Mouse (Mus musculus): ENCODE data around the gene Srsf6. TPM values are rescaled to one million over a fixed set of nuclear protein-coding genes. Genes with fewer than 3 reads are reported as not detected.
"Not testable (repeated sequence)": the region's sequence is repeated elsewhere in the genome, so short reads cannot be mapped to it uniquely, and the experiment has no call there.

The Srsf6 gene
- polyA plus RNA-seq (2015; fragmentation: Nextera tagmentation; extraction: Ambion mirVana): 190 and 195 TPM in 2 replicates

DNA sequence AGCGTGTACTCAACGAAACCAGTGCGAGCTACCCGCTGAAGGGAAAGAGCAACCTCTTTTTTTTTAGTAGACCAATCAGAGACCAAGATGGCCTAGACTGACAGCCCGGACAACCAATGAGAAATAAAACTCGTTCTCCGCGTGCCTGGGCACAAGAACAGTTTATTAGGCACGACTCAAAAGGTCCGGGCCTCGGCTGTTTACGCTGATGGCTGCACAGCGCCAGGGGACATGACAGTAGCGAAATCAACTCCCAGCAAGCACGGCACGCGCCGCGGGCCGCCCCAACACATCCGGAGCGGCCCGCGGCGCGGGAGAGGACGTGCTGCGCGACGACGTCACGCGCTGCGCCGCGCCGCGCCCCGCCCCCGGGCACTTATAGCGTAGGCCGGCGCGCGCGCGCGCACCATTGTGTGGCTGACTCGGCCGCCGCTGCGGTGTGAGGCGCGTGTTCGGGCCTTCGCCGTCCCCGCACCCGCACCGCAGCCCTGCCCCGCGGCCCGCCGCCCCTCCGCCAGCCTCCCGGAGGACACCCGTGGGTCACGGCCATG is at the start of gene Srsf6:
Gene Srsf6 (plus strand): TSS at position 406 of the 551 bp plus-strand sequence.
- peak within 1 kb of the TSS; percentile 98 for H3K27ac ChIP-seq (replicated peaks)
- no peaks in the 10 kb centered on the region for H3K9me3 ChIP-seq (replicated peaks)
- peak within 1 kb of the TSS; percentile 98 for H3K4me3 ChIP-seq (replicated peaks)
- peaks cover 25% of the 10 kb centered on the region for H3K36me3 ChIP-seq
- under 1% methylated on average over 62 of the region's 68 CpGs for WGBS
- peak within 1 kb of the TSS; percentile 74 for H3K4me2 ChIP-seq (replicated peaks)
- peaks cover 10% of the 10 kb centered on the region; the same call in 1 of the 2 replicates for H3K4me1 ChIP-seq
- H3K27me3 ChIP-seq: no peaks in the 10 kb centered on the region
- ATAC-seq (ENCODE audit: insufficient number of reproducible peaks, low FRiP score, low TSS enrichment, low read depth): peak; percentile 94
- peak within 1 kb of the TSS; percentile 100 for H3K9ac ChIP-seq

DNA sequence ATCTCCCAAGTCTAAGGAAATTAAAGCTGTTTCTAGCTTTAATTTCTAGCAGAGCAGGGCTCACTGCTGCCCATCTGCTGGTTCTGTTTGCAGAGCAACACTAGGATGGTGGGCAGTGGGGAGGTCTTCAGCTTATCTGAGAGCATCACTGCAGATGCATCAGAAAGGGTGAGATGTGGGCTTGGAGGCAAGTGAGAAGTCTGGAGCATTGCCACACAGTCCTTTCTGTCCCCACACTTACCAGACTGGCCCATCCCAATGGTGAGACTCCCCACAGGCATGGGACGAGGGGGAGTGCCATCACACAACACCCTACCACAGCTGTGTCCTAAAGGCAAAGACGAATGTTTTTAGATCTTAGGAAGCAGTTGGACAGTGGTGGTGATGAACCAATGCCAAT is 47.2 kb upstream of the Srsf6 start:
- no peak for ATAC-seq (ENCODE audit: insufficient number of reproducible peaks, low FRiP score, low TSS enrichment, low read depth)
- H3K27me3 ChIP-seq: no peaks in the 10 kb centered on the region
- H3K9me3 ChIP-seq (replicated peaks): no peaks in the 10 kb centered on the region
- H3K4me2 ChIP-seq (replicated peaks): no peak overlapping the region
- H3K27ac ChIP-seq (replicated peaks): no peak overlapping the region
- 64% methylated on average over 2 of the region's 2 CpGs for WGBS
- no peak overlapping the region for H3K4me3 ChIP-seq (replicated peaks)
- no peak overlapping the region for H3K9ac ChIP-seq
- no peaks in the 10 kb centered on the region for H3K4me1 ChIP-seq
- no peaks in the 10 kb centered on the region for H3K36me3 ChIP-seq

DNA sequence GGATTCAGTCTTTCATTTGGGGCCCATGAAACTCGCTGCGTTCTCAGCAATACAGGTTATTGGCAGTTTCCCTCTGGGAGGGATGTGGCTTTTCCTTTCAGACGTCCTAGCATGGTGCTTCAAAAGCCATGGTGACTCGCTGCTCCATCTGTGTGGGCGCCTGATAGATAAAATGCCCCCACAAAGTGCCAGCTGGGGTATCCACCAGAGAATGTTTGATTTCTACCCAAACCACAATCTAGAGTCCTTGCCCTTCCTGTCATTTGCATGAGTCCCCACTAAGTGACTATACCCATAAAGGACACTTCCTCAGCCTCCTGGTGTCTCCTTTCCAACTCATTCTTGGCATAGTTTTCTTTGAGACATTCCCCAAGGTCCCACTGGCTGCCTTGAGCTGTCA is 44.2 kb upstream of the Srsf6 start:
- Histone ChIP-seq H3K9me3 (replicated peaks) (no peaks in the 10 kb centered on the region), H3K4me3 (replicated peaks) (no peak overlapping the region), H3K36me3 (no peaks in the 10 kb centered on the region), H3K27me3 (no peaks in the 10 kb centered on the region), H3K27ac (replicated peaks) (no peak overlapping the region), H3K4me1 (no peaks in the 10 kb centered on the region), H3K9ac (no peak overlapping the region), H3K4me2 (replicated peaks) (no peak overlapping the region)
- 65% methylated on average over 5 of the region's 5 CpGs for WGBS
- no peak for ATAC-seq (ENCODE audit: insufficient number of reproducible peaks, low FRiP score, low TSS enrichment, low read depth)

DNA sequence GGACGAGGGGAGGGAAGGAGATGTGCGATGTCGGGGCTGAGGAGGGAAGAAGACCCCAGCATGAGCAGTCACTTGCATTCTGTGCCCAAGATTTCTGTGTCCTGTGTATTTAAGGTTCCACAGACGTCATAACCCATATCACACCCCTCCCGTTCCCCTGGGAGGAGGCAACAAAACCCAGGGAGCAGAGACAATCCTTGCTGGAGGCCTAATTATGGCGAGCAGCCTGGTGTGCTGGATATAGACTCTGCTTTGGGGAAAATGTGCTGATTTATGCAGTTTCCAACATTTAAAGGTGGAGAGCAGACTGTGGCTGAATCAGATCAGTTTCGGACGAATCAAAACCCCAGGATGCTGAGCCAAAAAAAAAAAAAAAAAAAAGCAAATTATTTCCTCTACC is 42.7 kb upstream of the Srsf6 start:
- no peaks in the 10 kb centered on the region for H3K36me3 ChIP-seq
- no peak overlapping the region for H3K4me2 ChIP-seq (replicated peaks)
- no peak for ATAC-seq (ENCODE audit: insufficient number of reproducible peaks, low FRiP score, low TSS enrichment, low read depth)
- no peaks in the 10 kb centered on the region for H3K9me3 ChIP-seq (replicated peaks)
- H3K27ac ChIP-seq (replicated peaks): no peak overlapping the region
- no peak overlapping the region for H3K9ac ChIP-seq
- no peaks in the 10 kb centered on the region for H3K4me1 ChIP-seq
- H3K4me3 ChIP-seq (replicated peaks): no peak overlapping the region
- WGBS: 70% methylated on average over 8 of the region's 8 CpGs
- H3K27me3 ChIP-seq: no peaks in the 10 kb centered on the region

DNA sequence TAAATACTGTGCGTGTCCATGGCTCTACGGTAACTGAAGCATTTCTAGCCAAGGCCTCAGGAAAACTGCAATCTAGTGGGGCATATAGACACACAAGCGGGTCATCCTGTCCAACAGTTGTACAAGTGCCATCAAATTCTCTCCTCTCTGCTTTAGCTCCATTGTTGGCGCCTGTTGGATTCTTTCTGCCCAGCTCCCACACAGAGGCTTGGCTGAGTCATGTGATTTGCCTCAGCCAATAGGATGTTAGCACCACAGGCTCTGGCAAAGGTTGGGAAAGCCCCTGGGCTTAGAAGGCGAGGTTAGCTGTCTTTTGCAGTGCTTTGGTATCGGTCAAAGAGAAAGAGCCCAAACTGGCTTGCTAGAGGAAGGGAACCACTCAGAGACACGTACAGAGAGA is 42.1 kb upstream of the Srsf6 start:
- Histone ChIP-seq H3K27ac (replicated peaks) (no peak overlapping the region), H3K9ac (no peak overlapping the region), H3K4me3 (replicated peaks) (no peak overlapping the region), H3K9me3 (replicated peaks) (no peaks in the 10 kb centered on the region), H3K36me3 (no peaks in the 10 kb centered on the region), H3K4me2 (replicated peaks) (no peak overlapping the region), H3K4me1 (no peaks in the 10 kb centered on the region), H3K27me3 (no peaks in the 10 kb centered on the region)
- 70% methylated on average over 7 of the region's 7 CpGs for WGBS
- no peak for ATAC-seq (ENCODE audit: insufficient number of reproducible peaks, low FRiP score, low TSS enrichment, low read depth)

DNA sequence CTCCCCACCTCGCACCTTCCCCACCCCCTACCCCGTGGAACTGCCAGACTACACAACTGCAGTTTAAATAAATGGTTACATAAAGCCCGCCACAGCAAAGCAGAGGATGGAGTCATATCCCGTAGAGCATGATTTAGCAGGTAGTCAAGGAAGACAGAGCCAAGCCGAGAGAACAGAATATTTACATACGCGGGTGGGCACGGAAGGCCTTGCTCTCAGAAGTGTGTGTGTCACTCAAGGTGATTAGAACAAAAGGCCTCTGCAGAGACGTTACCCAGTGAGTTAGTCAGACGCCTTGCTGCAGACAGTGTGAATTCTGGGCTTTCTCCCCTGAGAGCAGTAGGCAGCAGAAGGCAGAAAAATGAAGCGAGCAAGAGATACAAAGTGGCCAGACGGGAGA is 41.6 kb upstream of the Srsf6 start:
- H3K9ac ChIP-seq: no peak overlapping the region
- no peaks in the 10 kb centered on the region for H3K36me3 ChIP-seq
- H3K4me3 ChIP-seq (replicated peaks): no peak overlapping the region
- H3K4me1 ChIP-seq: no peaks in the 10 kb centered on the region
- H3K9me3 ChIP-seq (replicated peaks): no peaks in the 10 kb centered on the region
- ATAC-seq (ENCODE audit: insufficient number of reproducible peaks, low FRiP score, low TSS enrichment, low read depth): no peak
- no peaks in the 10 kb centered on the region for H3K27me3 ChIP-seq
- H3K27ac ChIP-seq (replicated peaks): no peak overlapping the region
- H3K4me2 ChIP-seq (replicated peaks): no peak overlapping the region
- 86% methylated on average over 12 of the region's 12 CpGs for WGBS

DNA sequence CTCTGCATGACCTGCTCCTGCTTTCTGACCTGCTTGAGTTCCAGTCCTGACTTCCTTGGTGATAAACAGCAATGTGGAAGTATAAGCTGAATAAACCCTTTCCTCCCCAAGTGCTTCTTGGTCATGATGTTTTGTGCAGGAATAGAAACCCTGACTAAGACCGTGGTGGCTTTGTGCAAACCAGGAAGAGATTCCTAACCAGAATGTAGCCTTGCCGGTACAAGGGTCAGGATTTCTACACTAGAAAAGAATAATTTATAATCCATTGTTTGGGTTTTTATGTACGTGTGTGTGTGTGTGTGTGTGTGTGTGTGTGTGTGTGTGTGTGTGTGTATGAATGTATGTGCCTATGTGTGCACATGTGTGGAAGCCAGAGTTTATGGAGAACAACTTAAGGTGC is 38.3 kb upstream of the Srsf6 start:
- not testable (repeated sequence) for H3K9me3 ChIP-seq (replicated peaks); H3K27me3 ChIP-seq; H3K4me3 ChIP-seq (replicated peaks); H3K36me3 ChIP-seq; H3K27ac ChIP-seq (replicated peaks); H3K4me2 ChIP-seq (replicated peaks); H3K9ac ChIP-seq; H3K4me1 ChIP-seq; ATAC-seq (ENCODE audit: insufficient number of reproducible peaks, low FRiP score, low TSS enrichment, low read depth)
- 81% methylated on average over 3 of the region's 3 CpGs for WGBS

DNA sequence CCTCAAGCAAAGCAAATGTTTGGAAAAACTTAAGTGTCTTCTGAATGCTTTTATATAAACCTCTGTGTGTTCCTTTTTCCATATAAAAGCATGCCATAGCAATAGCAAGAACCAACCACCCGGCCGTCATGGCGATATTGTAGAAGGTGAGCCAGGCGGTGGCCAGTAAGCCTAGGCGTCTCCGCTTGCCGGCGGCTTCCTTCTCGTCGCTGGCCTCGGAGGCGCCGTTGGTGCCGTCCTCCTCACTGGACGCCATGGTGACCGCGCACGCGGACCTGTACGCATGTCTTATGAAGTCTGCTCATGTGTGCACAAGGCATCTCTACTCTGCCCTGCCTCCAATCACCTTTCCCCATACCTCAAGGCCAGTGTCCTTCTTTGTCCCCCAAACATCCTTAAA is 32.1 kb upstream of the Srsf6 start:
- H3K36me3 ChIP-seq; H3K4me1 ChIP-seq; ATAC-seq (ENCODE audit: insufficient number of reproducible peaks, low FRiP score, low TSS enrichment, low read depth); H3K27me3 ChIP-seq; H3K9me3 ChIP-seq (replicated peaks); H3K4me2 ChIP-seq (replicated peaks); H3K27ac ChIP-seq (replicated peaks); H3K4me3 ChIP-seq (replicated peaks); H3K9ac ChIP-seq: not testable (repeated sequence)
- 94% methylated on average over 20 of the region's 20 CpGs for WGBS

DNA sequence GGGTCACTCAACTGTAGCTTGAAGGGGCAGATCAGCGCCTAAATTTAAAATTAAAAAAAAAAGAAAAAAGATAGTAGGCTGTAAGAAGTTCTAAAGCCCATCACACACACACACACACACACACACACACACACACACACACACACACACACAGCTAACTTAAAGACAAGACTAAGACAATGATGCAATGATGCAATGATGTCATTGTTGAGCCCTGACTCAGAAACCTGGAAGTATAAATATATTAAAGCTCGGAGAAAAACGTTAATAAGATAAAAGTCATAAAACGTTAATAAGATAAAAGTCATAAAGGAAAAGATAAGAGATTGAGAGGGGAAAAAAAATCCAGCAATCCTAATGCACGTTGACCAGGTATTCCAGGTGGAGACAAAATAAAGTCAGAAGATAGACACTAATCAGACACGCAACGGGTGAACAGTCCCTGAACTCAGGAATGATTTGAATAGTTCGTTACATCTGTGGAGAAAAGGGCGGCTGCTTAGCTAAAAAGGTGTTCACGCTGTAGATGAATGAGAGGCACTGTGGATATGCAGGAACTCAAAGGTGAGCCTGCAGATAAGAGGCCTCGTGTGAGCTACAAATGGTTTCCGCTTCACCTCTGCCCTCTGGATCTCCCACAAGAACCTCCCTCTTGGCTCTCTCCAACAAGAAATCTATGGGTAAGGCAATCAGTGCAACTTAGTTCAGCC is 31.3 kb upstream of the Srsf6 start:
- Histone ChIP-seq H3K4me1 (no peaks in the 10 kb centered on the region), H3K4me2 (replicated peaks) (no peak overlapping the region), H3K9me3 (replicated peaks) (no peaks in the 10 kb centered on the region), H3K4me3 (replicated peaks) (no peak overlapping the region), H3K27ac (replicated peaks) (no peak overlapping the region), H3K9ac (no peak overlapping the region), H3K27me3 (no peaks in the 10 kb centered on the region), H3K36me3 (no peaks in the 10 kb centered on the region)
- WGBS: 72% methylated on average over 12 of the region's 12 CpGs
- ATAC-seq (ENCODE audit: insufficient number of reproducible peaks, low FRiP score, low TSS enrichment, low read depth): no peak

DNA sequence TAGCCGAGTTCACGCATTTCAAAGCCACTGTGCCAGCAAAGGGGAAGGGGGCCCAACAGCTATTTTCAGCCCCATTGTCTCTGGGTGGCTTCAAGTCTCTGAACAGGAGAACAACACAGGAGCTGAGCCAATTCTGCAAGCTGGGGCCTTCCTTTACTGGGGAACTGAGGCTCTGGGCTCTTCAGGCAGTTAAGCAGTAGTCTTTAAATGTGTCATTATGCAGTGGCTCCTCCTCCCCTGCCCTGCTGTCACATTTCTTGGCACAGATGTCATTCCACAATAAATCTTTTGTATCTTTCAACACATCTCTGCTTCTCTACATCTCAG is 30.8 kb upstream of the Srsf6 start:
- 26% methylated on average over 2 of the region's 2 CpGs for WGBS
- Histone ChIP-seq H3K4me3 (replicated peaks) (no peak overlapping the region), H3K36me3 (no peaks in the 10 kb centered on the region), H3K4me1 (no peaks in the 10 kb centered on the region), H3K27ac (replicated peaks) (no peak overlapping the region), H3K9me3 (replicated peaks) (no peaks in the 10 kb centered on the region), H3K9ac (no peak overlapping the region), H3K4me2 (replicated peaks) (no peak overlapping the region), H3K27me3 (no peaks in the 10 kb centered on the region)
- no peak for ATAC-seq (ENCODE audit: insufficient number of reproducible peaks, low FRiP score, low TSS enrichment, low read depth)

DNA sequence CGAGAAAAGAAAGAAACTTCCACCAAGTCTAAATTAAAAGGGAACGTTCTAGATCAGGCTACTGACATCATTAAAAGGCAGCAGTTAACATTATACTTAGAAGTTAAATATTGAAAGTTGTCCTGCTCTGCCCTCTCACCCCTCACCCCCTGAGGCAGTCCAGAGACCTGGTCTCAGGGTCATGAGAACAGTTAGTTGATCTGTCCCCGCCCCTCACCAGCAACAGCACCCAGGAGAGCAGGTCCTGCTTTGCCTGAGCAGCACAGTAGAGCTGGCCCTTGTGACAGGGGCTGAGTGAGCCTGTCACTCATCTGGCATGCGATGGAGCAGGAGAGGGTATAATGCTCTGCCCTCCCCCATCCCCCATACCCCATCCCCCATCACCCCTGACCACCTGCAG is 25.4 kb upstream of the Srsf6 start:
- Histone ChIP-seq H3K27ac (replicated peaks) (no peak overlapping the region), H3K36me3 (no peaks in the 10 kb centered on the region), H3K4me1 (no peaks in the 10 kb centered on the region), H3K9me3 (replicated peaks) (no peaks in the 10 kb centered on the region), H3K4me3 (replicated peaks) (no peak overlapping the region), H3K4me2 (replicated peaks) (no peak overlapping the region), H3K9ac (no peak overlapping the region), H3K27me3 (no peaks in the 10 kb centered on the region; the same call in 1 of the 2 replicates)
- 59% methylated on average over 4 of the region's 4 CpGs for WGBS
- ATAC-seq (ENCODE audit: insufficient number of reproducible peaks, low FRiP score, low TSS enrichment, low read depth): no peak

DNA sequence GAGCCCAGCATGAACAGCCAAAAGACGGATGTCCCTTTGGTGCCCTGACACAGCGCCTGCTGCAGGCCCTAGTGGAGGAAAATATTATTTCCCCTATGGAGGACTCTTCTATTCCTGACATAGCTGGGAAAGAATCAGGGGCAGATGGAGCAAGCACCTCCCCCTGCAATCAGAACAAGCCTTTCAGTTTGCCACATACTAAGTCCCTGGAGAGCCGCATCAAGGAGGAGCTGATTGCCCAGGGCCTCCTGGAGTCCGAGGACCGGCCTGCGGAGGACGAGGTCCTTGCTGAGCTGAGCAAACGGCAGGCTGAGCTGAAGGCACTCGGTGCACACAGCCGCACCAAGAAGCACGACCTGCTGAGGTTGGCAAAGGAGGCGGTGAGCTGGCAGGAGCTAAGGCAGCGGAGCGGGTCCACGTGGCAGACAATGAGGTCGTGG is 23.3 kb upstream of the Srsf6 start:
- Histone ChIP-seq H3K4me3 (replicated peaks) (no peak overlapping the region), H3K27ac (replicated peaks) (no peak overlapping the region), H3K4me1 (no peaks in the 10 kb centered on the region), H3K36me3 (no peaks in the 10 kb centered on the region), H3K27me3 (no peaks in the 10 kb centered on the region; the same call in 1 of the 2 replicates), H3K9me3 (replicated peaks) (no peaks in the 10 kb centered on the region), H3K4me2 (replicated peaks) (no peak overlapping the region), H3K9ac (no peak overlapping the region)
- WGBS: 55% methylated on average over 16 of the region's 16 CpGs
- no peak for ATAC-seq (ENCODE audit: insufficient number of reproducible peaks, low FRiP score, low TSS enrichment, low read depth)
